Mouse (Mus musculus): ENCODE data around the gene Phactr3.

DNA sequence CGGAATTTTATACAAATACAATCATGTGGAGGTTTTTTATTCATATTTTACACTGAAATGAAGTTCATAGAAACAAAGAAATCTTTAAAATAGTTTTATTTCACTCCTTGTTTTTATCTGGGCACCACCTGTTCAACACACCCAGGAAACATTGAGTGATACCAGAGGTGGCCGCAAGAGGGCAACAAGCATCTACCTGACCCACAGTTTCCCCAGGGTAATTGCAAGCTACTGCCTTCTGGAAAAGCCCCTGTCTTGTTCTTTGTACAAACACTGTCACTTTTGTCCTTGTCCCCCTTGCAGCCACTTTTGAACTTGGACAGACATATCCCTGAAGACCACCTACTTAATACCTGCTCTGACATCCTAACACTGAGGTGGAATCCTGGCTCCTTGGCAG, 20.8 kb upstream of the Phactr3 start:
- TF ChIP-seq CTCF (IDR thresholded peaks at IDR 0.05; ENCODE audit: insufficient read depth, low read length), result peak; percentile 60
- no peak for TF ChIP-seq POLR2A (IDR thresholded peaks at IDR 0.05; ENCODE audit: borderline replicate concordance, extremely low read depth, low read depth, low read length)

Data from lung, adult 2 months (tissue).